Mouse (Mus musculus): ENCODE measurements around the gene 1700086D15Rik.

The 1700086D15Rik gene

GRCm38 (mm10) chr11:65133661-65134060, 26.0 kb downstream of the 1700086D15Rik start:
- DNase-seq = no peak

GRCm38 (mm10) chr11:65129110-65129509, 30.6 kb downstream of the 1700086D15Rik start:
- no peak for DNase-seq

- no peak for DNase-seq
Measured at GRCm38 (mm10) chr11:65128666-65129065, 31.0 kb downstream of the 1700086D15Rik start.

GRCm38 (mm10) chr11:65126566-65126965, 33.1 kb downstream of the 1700086D15Rik start:
- DNase-seq = no peak

- DNase-seq = peak; percentile 14
Measured at GRCm38 (mm10) chr11:65124913-65125418, 34.7 kb downstream of the 1700086D15Rik start.

GRCm38 (mm10) chr11:65120276-65120675, 39.4 kb downstream of the 1700086D15Rik start:
- DNase-seq = no peak

GRCm38 (mm10) chr11:65115811-65116210, 43.9 kb downstream of the 1700086D15Rik start:
- no peak for DNase-seq

- no peak for DNase-seq
Measured at GRCm38 (mm10) chr11:65112086-65112485, 47.6 kb downstream of the 1700086D15Rik start.

- no peak for DNase-seq
Measured at GRCm38 (mm10) chr11:65111651-65112050, 48.0 kb downstream of the 1700086D15Rik start.

- DNase-seq = no peak
Measured at GRCm38 (mm10) chr11:65110058-65110457, 49.6 kb downstream of the 1700086D15Rik start.

GRCm38 (mm10) chr11:65107734-65108171, 51.9 kb downstream of the 1700086D15Rik start:
- no peak for DNase-seq

GRCm38 (mm10) chr11:65107151-65107550, 52.5 kb downstream of the 1700086D15Rik start:
- no peak for DNase-seq

GRCm38 (mm10) chr11:65104076-65104475, 55.6 kb downstream of the 1700086D15Rik start:
- DNase-seq = no peak

Data from lung, postnatal 14 days (tissue).